Mouse (Mus musculus): ENCODE measurements around the gene Clec11a.

GRCm38 (mm10) chr7:44334139-44334538, 27.4 kb upstream of the Clec11a start:
- TF ChIP-seq GATA1 (IDR thresholded peaks at IDR 0.05; ENCODE audit: borderline replicate concordance, low read length) (no peak), FLI1 (IDR thresholded peaks at IDR 0.05; ENCODE audit: low read length) (no peak)

Measured in megakaryocyte, embryonic 14.5 days (primary cell).